Mouse (Mus musculus) G1E (cell line): Measurements from ENCODE around the gene Mon2. TPM values are rescaled to one million over a fixed set of nuclear protein-coding genes. Genes with fewer than 3 reads are reported as not detected.

Experiments
- ATAC-seq: 2 replicates; pipeline ENCODE4 v1.8.0; 2016; ENCODE audit warnings: mild to moderate bottlenecking; ENCODE audit not compliant: insufficient number of reproducible peaks, poor library complexity, low FRiP score, severe bottlenecking; ENCODE audit errors: extremely low read depth
- DNase-seq: peaks from one replicate; pipeline ENCODE4 v3.0.0; 2012; ENCODE audit warnings: low spot score
- H3K27me3 ChIP-seq: 2 replicates; pipeline ENCODE4 v1.6.1; 2012; ENCODE audit warnings: mild to moderate bottlenecking, low read length, inconsistent platforms; ENCODE audit not compliant: insufficient read depth
- H3K36me3 ChIP-seq: replicated peaks from 2 replicates; pipeline ENCODE3; 2012; ENCODE audit warnings: mild to moderate bottlenecking, inconsistent platforms
- H3K4me1 ChIP-seq: 2 replicates; pipeline ENCODE4 v1.6.1; 2012; ENCODE audit warnings: low read depth, low read length, inconsistent platforms, mixed read lengths; ENCODE audit not compliant: insufficient read depth
- H3K4me3 ChIP-seq: 2 replicates; pipeline ENCODE4 v1.5.1; 2012; ENCODE audit warnings: low read depth, mild to moderate bottlenecking, inconsistent platforms, low read length, moderate library complexity, mixed read lengths
- H3K9me3 ChIP-seq: replicated peaks from 2 replicates; pipeline ENCODE4 v1.6.1; 2012; ENCODE audit warnings: inconsistent platforms
- CTCF ChIP-seq: IDR thresholded peaks from 2 replicates; pipeline ENCODE4 v1.5.1; 2012; ENCODE audit warnings: low read depth, low read length, inconsistent platforms, mixed read lengths
- GATA1 ChIP-seq: IDR thresholded peaks from 2 replicates; pipeline ENCODE4 v1.6.1; 2012; ENCODE audit warnings: borderline replicate concordance, low read length, inconsistent platforms, mixed read lengths
- GATA2 ChIP-seq: IDR thresholded peaks from 2 replicates; pipeline ENCODE4 v1.6.1; 2012; ENCODE audit warnings: low read depth, low read length, inconsistent platforms, borderline replicate concordance
- POLR2AphosphoS5 ChIP-seq: IDR thresholded peaks from 2 replicates; pipeline ENCODE4 v1.6.1; 2012; ENCODE audit warnings: low read depth, low read length, inconsistent platforms; ENCODE audit not compliant: insufficient replicate concordance
- TAL1 ChIP-seq: conservative IDR thresholded peaks from 2 replicates; pipeline ENCODE4 v1.6.1; 2012; ENCODE audit warnings: low read depth, low read length, inconsistent platforms, mixed read lengths
- polyA plus RNA-seq: library from polyadenylated mRNA; stranded (reverse); fragments of >175 nt; gene quantifications from 2 replicates; pipeline ENCODE4 v1.2.3, GENCODE M21; 2012
- total RNA-seq, 2 experiments: library from RNA; stranded (forward) in 1 of 2; stranded (reverse) in 1 of 2; fragments of 200-1000 nt in 1 of 2; fragments of >200 nt in 1 of 2; fragmentation: Nextera tagmentation in 1 of 2; gene quantifications; 2 replicates each; pipeline ENCODE4 v1.2.3; 2014 to 2017

Gene Mon2
- total and polyA plus RNA-seq, 3 experiments: 14.4 to 68.6 (median 65.7) TPM

DNA sequence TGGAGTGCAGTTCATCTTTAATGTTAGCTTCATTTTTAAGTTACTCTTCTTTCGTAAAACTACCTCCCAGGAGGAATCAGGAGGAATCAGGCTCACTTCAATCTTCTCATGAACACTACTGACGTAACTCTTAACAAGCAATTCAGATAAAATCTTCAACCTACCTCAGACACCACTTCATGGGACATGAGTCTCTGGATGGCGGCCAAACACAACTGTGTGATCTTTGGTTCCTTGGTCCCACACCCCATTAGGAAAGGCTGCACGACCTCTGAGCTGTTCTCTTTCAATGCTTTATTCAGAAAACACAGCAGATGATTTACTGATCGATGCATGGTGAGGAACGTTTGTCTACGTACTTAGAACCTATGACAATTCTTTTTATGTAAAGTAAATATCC is 24.3 kb downstream of the Mon2 start:
- Histone ChIP-seq H3K27me3 (no peaks in the 10 kb centered on the region), H3K36me3 (peaks cover 59% of the 10 kb centered on the region), H3K9me3 (no peaks in the 10 kb centered on the region), H3K4me3 (no peak overlapping the region), H3K4me1 (peaks cover 5% of the 10 kb centered on the region)
- DNase-seq (no peak), ATAC-seq (no peak)
- no peak for TF ChIP-seq POLR2AphosphoS5
- no peak for TF ChIP-seq TAL1
- no peak for TF ChIP-seq GATA2
- TF ChIP-seq CTCF: no peak
- no peak for TF ChIP-seq GATA1

DNA sequence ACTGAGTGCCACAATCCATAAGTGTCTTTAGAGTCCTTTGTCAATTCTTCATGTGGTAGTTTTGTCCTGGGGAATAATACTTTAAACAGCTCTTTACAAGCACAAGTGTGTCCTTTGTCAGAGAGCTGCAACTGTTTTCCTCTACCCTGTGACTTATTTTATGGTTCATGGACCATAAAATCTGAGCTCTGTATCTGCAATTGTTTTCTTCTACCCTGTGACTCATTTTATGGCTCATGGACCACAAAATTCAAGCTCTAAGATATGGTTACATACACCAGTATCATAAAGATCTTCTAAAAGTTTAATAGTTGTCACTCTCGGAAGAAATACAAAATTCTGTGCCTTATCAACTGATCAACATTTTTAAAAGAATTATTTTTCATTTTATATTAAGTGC is 27.6 kb downstream of the Mon2 start:
- no peaks in the 10 kb centered on the region for H3K9me3 ChIP-seq
- no peak for ATAC-seq
- no peak overlapping the region for H3K4me3 ChIP-seq
- DNase-seq: no peak
- no peak for TF ChIP-seq GATA2
- TF ChIP-seq TAL1: no peak
- TF ChIP-seq CTCF: no peak
- no peak for TF ChIP-seq GATA1
- TF ChIP-seq POLR2AphosphoS5: no peak
- H3K4me1 ChIP-seq: peaks cover 2% of the 10 kb centered on the region; the same call in 1 of the 2 replicates
- H3K27me3 ChIP-seq: no peaks in the 10 kb centered on the region
- H3K36me3 ChIP-seq: peaks cover 67% of the 10 kb centered on the region

DNA sequence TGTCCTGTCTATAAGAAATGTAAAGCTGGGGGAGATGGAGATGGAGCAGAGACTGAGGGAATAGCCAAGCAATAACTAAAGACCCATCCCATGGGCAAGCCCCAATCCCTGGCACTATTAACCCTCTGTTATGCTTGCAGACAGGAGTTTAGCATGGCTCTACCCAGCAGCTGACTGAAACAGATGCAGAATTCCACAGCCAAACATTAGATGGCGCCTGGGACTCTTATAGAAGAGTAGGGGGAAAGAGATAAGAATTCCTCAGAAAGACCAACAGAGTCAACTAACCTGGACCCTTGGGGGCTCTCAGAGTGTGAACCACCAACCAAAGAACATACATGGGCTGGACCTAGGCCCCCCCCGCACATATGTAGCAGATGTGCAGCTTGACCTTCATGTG is 36.4 kb downstream of the Mon2 start:
- no peak overlapping the region for H3K4me3 ChIP-seq
- H3K36me3 ChIP-seq: peaks cover 78% of the 10 kb centered on the region
- ATAC-seq (no peak), DNase-seq (no peak)
- no peaks in the 10 kb centered on the region for H3K9me3 ChIP-seq
- no peaks in the 10 kb centered on the region for H3K27me3 ChIP-seq
- TF ChIP-seq GATA2 (no peak), TAL1 (no peak), POLR2AphosphoS5 (no peak), GATA1 (no peak), CTCF (no peak)
- H3K4me1 ChIP-seq: no peaks in the 10 kb centered on the region

GRCm38 (mm10) chr10:123032078-123032646 is 44.1 kb downstream of the Mon2 start:
- Histone ChIP-seq H3K36me3 (peaks cover 89% of the 10 kb centered on the region), H3K4me1 (no peaks in the 10 kb centered on the region), H3K4me3 (no peak overlapping the region), H3K9me3 (no peaks in the 10 kb centered on the region), H3K27me3 (no peaks in the 10 kb centered on the region)
- ATAC-seq (no peak), DNase-seq (no peak)
- TF ChIP-seq TAL1: no peak
- TF ChIP-seq GATA2: no peak
- TF ChIP-seq CTCF: no peak
- TF ChIP-seq GATA1: no peak
- no peak for TF ChIP-seq POLR2AphosphoS5

DNA sequence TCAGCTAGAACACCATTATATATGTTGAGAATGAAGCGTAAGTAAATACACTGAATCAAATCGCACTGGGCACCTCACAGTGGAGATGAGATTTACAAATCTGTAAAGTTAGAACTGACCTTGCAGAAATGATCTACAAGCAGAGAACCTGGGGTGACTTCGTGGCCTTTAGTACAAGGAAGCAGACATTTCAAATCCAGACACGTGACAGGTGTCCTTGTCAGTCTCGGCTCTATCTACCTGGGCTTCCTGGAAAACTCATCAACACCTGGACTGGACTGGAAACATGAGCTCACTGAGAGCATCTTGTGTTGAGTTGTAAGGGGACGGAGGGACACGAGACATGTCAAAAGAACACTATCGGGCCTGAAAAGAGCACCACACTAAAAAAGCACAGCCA is 44.9 kb downstream of the Mon2 start:
- no peaks in the 10 kb centered on the region for H3K27me3 ChIP-seq
- peaks cover 89% of the 10 kb centered on the region for H3K36me3 ChIP-seq
- DNase-seq (no peak), ATAC-seq (no peak)
- H3K4me3 ChIP-seq: no peak overlapping the region
- TF ChIP-seq GATA2 (no peak), CTCF (no peak), GATA1 (no peak), POLR2AphosphoS5 (no peak), TAL1 (no peak)
- no peaks in the 10 kb centered on the region for H3K9me3 ChIP-seq
- no peaks in the 10 kb centered on the region for H3K4me1 ChIP-seq

GRCm38 (mm10) chr10:123030589-123030988 is 45.7 kb downstream of the Mon2 start:
- no peak overlapping the region for H3K4me3 ChIP-seq
- peaks cover 89% of the 10 kb centered on the region for H3K36me3 ChIP-seq
- TF ChIP-seq TAL1: no peak
- no peak for TF ChIP-seq GATA2
- no peak for TF ChIP-seq GATA1
- no peak for TF ChIP-seq POLR2AphosphoS5
- no peak for TF ChIP-seq CTCF
- no peaks in the 10 kb centered on the region for H3K27me3 ChIP-seq
- no peaks in the 10 kb centered on the region for H3K4me1 ChIP-seq
- no peaks in the 10 kb centered on the region for H3K9me3 ChIP-seq
- DNase-seq: no peak
- no peak for ATAC-seq
